In the genomic region with DNA sequence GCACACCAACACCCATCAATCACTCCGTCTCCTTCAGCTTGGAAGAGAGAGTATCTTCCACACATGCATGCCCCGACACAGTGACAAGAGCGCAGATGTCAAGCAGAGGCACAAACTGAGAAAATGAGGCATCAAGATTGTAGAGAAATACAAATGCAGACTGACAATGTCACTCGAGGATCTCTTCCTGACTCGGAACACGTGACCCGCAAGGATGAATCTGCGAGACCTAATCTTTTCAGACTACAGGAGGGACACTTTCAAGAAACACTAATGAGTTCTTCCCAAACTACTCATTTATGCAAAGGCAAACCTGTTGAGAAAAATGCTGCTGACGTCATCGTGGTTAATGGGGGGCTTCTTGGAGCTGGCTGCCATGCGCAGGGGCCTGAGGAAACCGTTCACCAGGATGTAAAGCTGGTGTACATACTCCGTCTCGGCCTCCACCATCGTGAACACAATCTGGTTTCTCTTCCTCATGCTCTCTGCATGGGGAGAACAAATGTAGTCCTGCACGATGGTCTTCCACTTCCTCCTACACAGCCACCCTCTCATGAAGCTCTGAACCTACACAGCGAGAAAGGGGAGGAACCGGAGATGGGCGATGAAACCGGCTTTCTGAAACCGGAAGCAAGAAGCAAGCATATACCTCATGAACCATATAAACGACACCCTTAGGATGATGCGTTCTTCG, we compare ENCODE assay signal across 17 mouse cellular contexts.
A peak's percentile ranks its signal among the peaks of the same experiment; 100 is the strongest.
DNase-seq lines count a peak whose midpoint lies in the region; ATAC-seq lines count a peak whose summit lies in the region.
"Had no signal": no experiment of that assay in that cellular context is flagged by ENCODE, and none has a peak within 500 bp of the region (broad histone marks: within the 10 kb centered on the region; RNA-seq: fewer than 3 reads in every experiment).

No protein-coding gene starts in this region.

- no peaks in the 10 kb centered on the region for H3K27me3 ChIP-seq in hindbrain, embryonic 11.5 days (ENCODE audit: control insufficient read depth, insufficient read depth, low read length)
- H3K27me3 ChIP-seq: embryonic facial prominence, embryonic 13.5 days; forebrain, embryonic 15.5 days; heart, embryonic 15.5 days; liver, embryonic 13.5 days; neural tube, embryonic 13.5 days had no signal

- no peak overlapping the region for H3K9ac ChIP-seq in hindbrain, embryonic 11.5 days (ENCODE audit: low read depth, low read length)
- H3K9ac ChIP-seq: embryonic facial prominence, embryonic 13.5 days; forebrain, embryonic 15.5 days; heart, embryonic 15.5 days; liver, embryonic 13.5 days; neural tube, embryonic 13.5 days had no signal

- WGBS in hindbrain, embryonic 11.5 days = 93% methylated on average over 24 of the region's 24 CpGs

- peak; percentile 35 for DNase-seq in lung, postnatal 25 days (ENCODE audit: low spot score)
- DNase-seq in lung, postnatal 14 days = no peak
- DNase-seq in spleen, adult 18-20 months = peak; percentile 51 to 52
- peak; percentile 21 to 42 for DNase-seq in thymus, postnatal 36 days
- no peak for DNase-seq in heart, postnatal 36 days
- DNase-seq in adrenal gland, postnatal 10 days = no peak
- DNase-seq in hindbrain, embryonic 11.5 days (ENCODE audit: low spot score) = no peak
- DNase-seq: cerebellum, postnatal 14 days; gastrocnemius, postnatal 14 days; kidney, postnatal 4 days; liver, embryonic 13.5 days; right cerebral cortex, adult 18-20 months had no signal

- no peaks in the 10 kb centered on the region for H3K4me1 ChIP-seq in hindbrain, embryonic 11.5 days (replicated peaks; ENCODE audit: control insufficient read depth, insufficient read depth, low read length)
- H3K4me1 ChIP-seq: embryonic facial prominence, embryonic 13.5 days; forebrain, embryonic 15.5 days; heart, embryonic 15.5 days; liver, embryonic 13.5 days; neural tube, embryonic 13.5 days had no signal

- peak; percentile 32 to 36; a peak in 1 of 4 replicates for ATAC-seq in hematopoietic stem cell, adult 5-6 weeks (replicated peaks in 1 of 2; ENCODE audit: insufficient read depth in 1 of 2, low FRiP score in 2 of 2, low TSS enrichment in 1 of 2, low read depth in 1 of 2, poor library complexity in 2 of 2, severe bottlenecking in 2 of 2)
- ATAC-seq in hindbrain, embryonic 11.5 days (ENCODE audit: low FRiP score) = no peak
- ATAC-seq: forebrain, embryonic 15.5 days had no signal

- H3K27ac ChIP-seq in hindbrain, embryonic 11.5 days (ENCODE audit: low read depth, low read length) = no peak overlapping the region
- H3K27ac ChIP-seq: embryonic facial prominence, embryonic 13.5 days; forebrain, embryonic 15.5 days; heart, embryonic 15.5 days; liver, embryonic 13.5 days; neural tube, embryonic 13.5 days had no signal

- H3K36me3 ChIP-seq in hindbrain, embryonic 11.5 days (ENCODE audit: control insufficient read depth, insufficient read depth, low read length) = no peaks in the 10 kb centered on the region
- H3K36me3 ChIP-seq: embryonic facial prominence, embryonic 13.5 days; forebrain, embryonic 15.5 days; heart, embryonic 15.5 days; liver, embryonic 13.5 days; neural tube, embryonic 13.5 days had no signal

- no peak overlapping the region for H3K4me2 ChIP-seq in hindbrain, embryonic 11.5 days (replicated peaks; ENCODE audit: low read depth, low read length)
- H3K4me2 ChIP-seq: embryonic facial prominence, embryonic 13.5 days; forebrain, embryonic 15.5 days; heart, embryonic 15.5 days; liver, embryonic 13.5 days; neural tube, embryonic 13.5 days had no signal

- intact Hi-C loops in heart, postnatal 36 days (cut with DNase I) = no loop called here

- no peak overlapping the region for H3K4me3 ChIP-seq in hindbrain, embryonic 11.5 days (ENCODE audit: low read depth, low read length)
- H3K4me3 ChIP-seq: embryonic facial prominence, embryonic 13.5 days; forebrain, embryonic 15.5 days; heart, embryonic 15.5 days; liver, embryonic 13.5 days; neural tube, embryonic 13.5 days had no signal

- no peaks in the 10 kb centered on the region for H3K9me3 ChIP-seq in hindbrain, embryonic 11.5 days (ENCODE audit: control insufficient read depth, low read length)
- H3K9me3 ChIP-seq: embryonic facial prominence, embryonic 13.5 days; forebrain, embryonic 15.5 days; heart, embryonic 15.5 days; liver, embryonic 13.5 days; neural tube, embryonic 13.5 days had no signal

Comparison
In these comparisons a context has a peak if more than half of its experiments do, and no peak if none do; other contexts are left out.
1. DNase-seq: peak in lung, postnatal 25 days (single experiment), spleen, adult 18-20 months (2 of 2) and thymus, postnatal 36 days (2 of 2); none in lung, postnatal 14 days (single experiment), heart, postnatal 36 days (0 of 2), adrenal gland, postnatal 10 days (single experiment) and hindbrain, embryonic 11.5 days (single experiment).